19 mouse cellular contexts compared by ENCODE assay signal in the genomic region with DNA sequence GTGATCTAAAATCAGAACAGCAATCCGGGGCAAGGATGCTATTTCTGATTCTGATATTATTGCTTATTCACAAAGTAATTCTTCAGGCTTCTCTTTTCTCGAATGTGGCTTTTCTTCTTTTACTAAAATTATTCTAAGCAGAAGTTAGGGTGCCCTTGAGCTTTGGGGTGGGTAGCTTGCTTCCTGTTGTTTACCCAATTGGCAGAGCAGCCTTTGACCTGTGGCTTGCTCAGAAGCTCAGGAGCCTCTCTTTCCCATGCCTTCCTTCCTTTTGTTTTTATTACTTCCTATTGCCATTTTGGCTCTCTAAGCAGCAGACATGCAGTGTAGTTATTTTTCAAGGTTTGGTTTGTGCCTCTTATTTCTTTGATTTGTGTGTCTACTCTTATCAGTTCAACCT.
DNase-seq lines count a peak whose midpoint lies in the region; ATAC-seq lines count a peak whose summit lies in the region.
"Had no signal": no experiment of that assay in that cellular context is flagged by ENCODE, and none has a peak within 500 bp of the region (broad histone marks: within the 10 kb centered on the region; RNA-seq: fewer than 3 reads in every experiment).

No protein-coding gene starts in this region.

- H3K4me1 ChIP-seq in midbrain, embryonic 11.5 days (ENCODE audit: control insufficient read depth, insufficient read depth, low read length) = no peaks in the 10 kb centered on the region
- peaks cover 5% of the 10 kb centered on the region; the same call in 1 of the 2 replicates for H3K4me1 ChIP-seq in midbrain, embryonic 15.5 days

- no peaks in the 10 kb centered on the region for H3K27me3 ChIP-seq in midbrain, embryonic 11.5 days (ENCODE audit: control insufficient read depth, insufficient read depth, low read length)
- no peaks in the 10 kb centered on the region for H3K27me3 ChIP-seq in midbrain, embryonic 15.5 days (replicated peaks)
- H3K27me3 ChIP-seq: CH12.LX, Patski had no signal

- WGBS in midbrain, embryonic 11.5 days = 87% methylated on average over 2 of the region's 2 CpGs
- 85% methylated on average over 2 of the region's 2 CpGs for WGBS in midbrain, embryonic 15.5 days

- H3K4me2 ChIP-seq in midbrain, embryonic 11.5 days = no peak overlapping the region
- H3K4me2 ChIP-seq in midbrain, embryonic 15.5 days = no peak overlapping the region

- H3K9me3 ChIP-seq in midbrain, embryonic 11.5 days (ENCODE audit: control insufficient read depth, low read length) = no peaks in the 10 kb centered on the region
- H3K9me3 ChIP-seq in midbrain, embryonic 15.5 days = no peaks in the 10 kb centered on the region

- intact Hi-C loops in gastrocnemius, postnatal 14 days (cut with DNase I; ENCODE audit: low total_unique reads) = no loop called here

- H3K36me3 ChIP-seq in midbrain, embryonic 11.5 days (ENCODE audit: control insufficient read depth, insufficient read depth, low read length) = no peaks in the 10 kb centered on the region
- no peaks in the 10 kb centered on the region for H3K36me3 ChIP-seq in midbrain, embryonic 15.5 days (replicated peaks)
- H3K36me3 ChIP-seq: G1E had no signal

- no peak overlapping the region for H3K27ac ChIP-seq in midbrain, embryonic 11.5 days (ENCODE audit: low read depth, low read length)
- H3K27ac ChIP-seq in midbrain, embryonic 15.5 days = no peak overlapping the region

- H3K9ac ChIP-seq in midbrain, embryonic 11.5 days (ENCODE audit: low read length) = no peak overlapping the region
- no peak overlapping the region for H3K9ac ChIP-seq in midbrain, embryonic 15.5 days

- no peak for ATAC-seq in midbrain, embryonic 11.5 days (ENCODE audit: low FRiP score)
- no peak for ATAC-seq in midbrain, embryonic 15.5 days (replicated peaks)
- peak; percentile 71 to 82; a peak in 3 of 4 replicates for ATAC-seq in hematopoietic stem cell, adult 5-6 weeks (replicated peaks in 1 of 2; ENCODE audit: insufficient read depth in 1 of 2, low FRiP score in 2 of 2, low TSS enrichment in 1 of 2, low read depth in 1 of 2, poor library complexity in 2 of 2, severe bottlenecking in 2 of 2)
- ATAC-seq: activated CD4-positive, CD25-positive, alpha-beta regulatory T cell, adult 4 months; CD4-positive, CD25-positive, alpha-beta regulatory T cell, adult 4 months; Patski had no signal

- DNase-seq in midbrain, embryonic 11.5 days (ENCODE audit: low spot score, missing footprints) = peak; percentile 77
- DNase-seq in retina, embryonic 14.5 days (ENCODE audit: low spot score) = peak; percentile 20
- DNase-seq in retina, postnatal 1 day = no peak
- DNase-seq in gastrocnemius, postnatal 14 days = no peak
- DNase-seq: adrenal gland, adult 2 months; adrenal gland, adult 8-10 months; adrenal gland, postnatal 10 days; adrenal gland, postnatal 14 days; adrenal gland, postnatal 25 days; adrenal gland, postnatal 36 days; B cell, adult 2 months; cerebellum, adult 11 months had no signal

- H3K4me3 ChIP-seq in midbrain, embryonic 11.5 days (ENCODE audit: low read depth, low read length) = no peak overlapping the region
- no peak overlapping the region for H3K4me3 ChIP-seq in midbrain, embryonic 15.5 days

Comparison
In these comparisons a context has a peak if more than half of its experiments do, and no peak if none do; other contexts are left out.
1. DNase-seq: peak in midbrain, embryonic 11.5 days (single experiment) and retina, embryonic 14.5 days (single experiment); none in retina, postnatal 1 day (single experiment) and gastrocnemius, postnatal 14 days (single experiment).
2. ATAC-seq: peak in hematopoietic stem cell, adult 5-6 weeks (2 of 2); none in midbrain, embryonic 11.5 days (single experiment) and midbrain, embryonic 15.5 days (single experiment).